Mouse (Mus musculus): ENCODE measurements at regions not wholly inside any gene's neighbourhood (a gene's known extent, or its start where the extent isn't known, plus 50 kb on each side); places are given as distances from the start of the nearest gene placed in this dataset.

- DNase-seq, result no peak
Measured at GRCm38 (mm10) chr3:103517376-103518304, 57.4 kb upstream of the Syt6 start.

DNA sequence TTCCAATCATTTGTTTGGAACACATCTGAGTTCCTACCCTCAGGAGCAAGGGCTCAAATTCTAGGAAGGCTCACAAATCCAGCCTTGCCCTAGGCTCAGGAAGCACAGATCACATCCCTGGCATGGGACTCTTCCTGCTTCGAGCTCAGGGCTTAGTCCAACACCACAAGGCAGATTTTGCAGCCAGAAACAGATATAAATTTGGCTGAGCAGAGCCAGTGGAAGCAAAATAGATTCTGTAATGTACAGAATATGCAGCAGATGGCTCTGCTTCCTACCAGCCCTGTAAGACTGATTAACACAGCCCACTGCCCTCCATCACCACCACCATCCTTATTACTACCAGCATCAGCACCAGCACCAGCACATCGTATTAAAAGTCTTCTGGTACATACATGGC lies 56.4 kb upstream of the Syt6 start:
- no peak for DNase-seq

Measured in lung, postnatal 14 days (tissue).